Mouse (Mus musculus) T-helper 1 cell (primary cell): ENCODE measurements around the gene Ctdspl2.

Experiments used
- in situ Hi-C: fragments of 300-600 bp; cut with MboI, MseI; formaldehyde crosslinking; loops from one replicate; pipeline ENCODE4 v1.15.1; 2025; ENCODE audit warnings: high pct_unique_total_duplicates

Ctdspl2 gene

DNA sequence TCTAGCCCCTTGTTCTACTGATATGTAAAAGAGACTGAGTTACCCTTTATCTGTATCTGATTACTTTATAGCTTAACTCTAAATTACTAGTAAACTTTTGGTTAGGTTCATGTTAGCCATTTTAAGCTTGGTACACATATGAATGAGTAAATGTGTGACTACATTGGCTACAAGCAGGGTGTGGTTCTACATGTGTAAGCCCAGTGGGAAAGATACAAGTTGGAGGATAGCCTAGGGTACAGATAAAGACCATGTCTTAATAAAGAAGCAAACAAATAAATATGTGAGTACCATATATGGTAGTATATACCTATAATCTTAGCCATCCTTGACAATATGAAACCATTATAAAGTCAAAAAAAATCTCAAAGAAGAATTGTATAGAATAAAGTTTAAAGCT, 88.1 kb downstream of the Ctdspl2 start:
- in situ Hi-C loops, result no loop called here

- in situ Hi-C loops, result no loop called here
Measured at GRCm38 (mm10) chr2:122059365-122060115, 103.7 kb downstream of the Ctdspl2 start.
